Mouse (Mus musculus) CH12.LX (cell line): ENCODE data around the gene Ascc1.

ENCODE experiments used
- CHD1 ChIP-seq: IDR thresholded peaks from 2 replicates; pipeline ENCODE4 v1.6.1; 2012; ENCODE audit warnings: low read depth, low read length, improper control_type of control experiment, inconsistent platforms
- CTCF ChIP-seq, 2 experiments: IDR thresholded peaks in 1 of 2; conservative IDR thresholded peaks in 1 of 2; 2 replicates each; pipeline ENCODE4 v1.5.1; 2011 to 2012; ENCODE audit warnings: low read depth in 2 of 2, low read length in 2 of 2, improper control_type of control experiment in 1 of 2, inconsistent platforms in 1 of 2, mild to moderate bottlenecking in 1 of 2, moderate library complexity in 1 of 2
- E2F4 ChIP-seq: IDR thresholded peaks from 2 replicates; pipeline ENCODE4 v1.6.1; 2011; ENCODE audit warnings: low read depth, low read length, improper control_type of control experiment; ENCODE audit not compliant: insufficient replicate concordance
- EP300 ChIP-seq: IDR thresholded peaks from 2 replicates; pipeline ENCODE4 v1.6.1; 2011; ENCODE audit warnings: low read length, improper control_type of control experiment
- ETS1 ChIP-seq: conservative IDR thresholded peaks from 2 replicates; pipeline ENCODE4 v1.6.1; 2012; ENCODE audit warnings: low read depth, mild to moderate bottlenecking, inconsistent platforms, low read length, improper control_type of control experiment, moderate library complexity
- MAX ChIP-seq: IDR thresholded peaks from 2 replicates; pipeline ENCODE4 v1.6.1; 2011; ENCODE audit warnings: low read length, improper control_type of control experiment
- MXI1 ChIP-seq: IDR thresholded peaks from 2 replicates; pipeline ENCODE4 v1.6.1; 2011; ENCODE audit warnings: mild to moderate bottlenecking, low read depth, low read length, improper control_type of control experiment
- NRF1 ChIP-seq: IDR thresholded peaks from 2 replicates; pipeline ENCODE4 v1.6.1; 2014; ENCODE audit warnings: low read depth, mild to moderate bottlenecking, inconsistent platforms, low read length, improper control_type of control experiment, moderate library complexity
- POLR2A ChIP-seq: IDR thresholded peaks from 2 replicates; pipeline ENCODE4 v1.6.1; 2011; ENCODE audit warnings: low read depth, mild to moderate bottlenecking, improper control_type of control experiment, low read length
- RAD21 ChIP-seq: IDR thresholded peaks from 2 replicates; pipeline ENCODE4 v1.6.1; 2011; ENCODE audit warnings: low read depth, mild to moderate bottlenecking, low read length, improper control_type of control experiment, moderate library complexity
- SMC3 ChIP-seq: IDR thresholded peaks from 2 replicates; pipeline ENCODE4 v1.6.1; 2011; ENCODE audit warnings: low read depth, low read length, improper control_type of control experiment
- TCF12 ChIP-seq: IDR thresholded peaks from 2 replicates; pipeline ENCODE4 v1.6.1; 2014; ENCODE audit warnings: low read depth, mild to moderate bottlenecking, inconsistent platforms, low read length, improper control_type of control experiment
- USF2 ChIP-seq: conservative IDR thresholded peaks from 2 replicates; pipeline ENCODE4 v1.6.1; 2011; ENCODE audit warnings: low read depth, low read length, improper control_type of control experiment
- ZNF384 ChIP-seq: IDR thresholded peaks from 2 replicates; pipeline ENCODE4 v1.6.1; 2012; ENCODE audit warnings: low read depth, low read length, improper control_type of control experiment, inconsistent platforms

DNA sequence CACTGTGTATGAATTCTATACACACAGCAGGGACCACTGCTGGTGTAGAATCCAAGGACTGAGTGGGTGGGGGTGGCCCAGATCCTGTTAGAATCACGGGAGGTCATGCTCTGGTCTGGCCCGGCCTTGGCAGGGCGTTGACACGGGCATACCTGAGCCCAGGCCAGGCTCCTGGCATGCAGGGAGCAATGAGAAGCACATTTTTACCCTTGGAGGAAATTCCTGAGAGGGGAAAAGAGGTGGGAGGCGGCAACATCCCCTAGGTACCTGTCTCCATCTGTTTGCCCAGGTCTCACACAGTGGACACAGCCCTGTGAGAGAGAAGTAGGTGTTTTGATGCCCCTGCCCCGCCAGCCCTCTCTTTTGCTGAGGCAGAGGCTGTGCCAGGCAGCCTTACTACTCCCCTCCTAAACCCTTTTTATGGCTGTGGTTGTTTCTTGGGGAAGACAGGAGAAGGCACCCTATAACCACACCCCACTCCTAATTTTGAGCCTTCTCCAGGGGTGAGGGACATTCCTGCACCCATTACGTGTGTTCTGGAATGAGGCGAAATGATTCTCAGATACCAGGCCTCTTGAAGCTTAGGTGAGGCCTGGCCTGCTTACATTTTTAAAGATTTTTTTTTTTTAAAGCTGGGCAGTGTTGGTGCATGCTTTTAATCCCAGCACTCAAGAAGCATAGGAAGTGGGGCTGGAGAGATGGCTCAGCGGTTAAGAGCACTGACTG lies 111.5 kb downstream of the Ascc1 start:
- TF ChIP-seq POLR2A: no peak
- TF ChIP-seq TCF12: no peak
- no peak for TF ChIP-seq USF2
- no peak for TF ChIP-seq MAX
- TF ChIP-seq CTCF (conservative IDR thresholded peaks at IDR 0.05 in 1 of 2, IDR thresholded peaks at IDR 0.05 in 1 of 2; ENCODE audit: low read depth in 2 of 2, low read length in 2 of 2): no peak
- no peak for TF ChIP-seq ETS1
- TF ChIP-seq CHD1: no peak
- no peak for TF ChIP-seq RAD21
- no peak for TF ChIP-seq EP300
- no peak for TF ChIP-seq SMC3
- no peak for TF ChIP-seq ZNF384
- no peak for TF ChIP-seq NRF1
- no peak for TF ChIP-seq E2F4
- no peak for TF ChIP-seq MXI1
